In genomic region chr1:104945110-104945489, GRCm38 (mm10) we compare ENCODE assay signal across 16 mouse cellular contexts.
DNase-seq lines count a peak whose midpoint lies in the region; ATAC-seq and TF ChIP-seq lines count a peak whose summit lies in the region.
"Had no signal": no experiment of that assay in that cellular context is flagged by ENCODE, and none has a peak within 500 bp of the region (broad histone marks: within the 10 kb centered on the region; RNA-seq: fewer than 3 reads in every experiment).

No protein-coding gene starts in this region.

- H3K4me1 ChIP-seq in limb, embryonic 11.5 days (ENCODE audit: control insufficient read depth, insufficient read depth, low read length) = no peaks in the 10 kb centered on the region
- no peaks in the 10 kb centered on the region for H3K4me1 ChIP-seq in limb, embryonic 10.5 days
- H3K4me1 ChIP-seq in forebrain, embryonic 15.5 days = no peaks in the 10 kb centered on the region
- no peaks in the 10 kb centered on the region for H3K4me1 ChIP-seq in hindbrain, embryonic 15.5 days (replicated peaks)
- H3K4me1 ChIP-seq in midbrain, embryonic 15.5 days = no peaks in the 10 kb centered on the region
- H3K4me1 ChIP-seq: embryonic facial prominence, embryonic 12.5 days; heart, embryonic 10.5 days; limb, embryonic 12.5 days; liver, embryonic 13.5 days had no signal

- DNase-seq in limb, embryonic 11.5 days (ENCODE audit: low spot score) = no peak
- no peak for DNase-seq in limb, embryonic 10.5 days (ENCODE audit: low spot score)
- DNase-seq in B cell, adult 2 months = no peak
- DNase-seq in heart, adult 8-10 months (ENCODE audit: low spot score) = no peak
- DNase-seq in left cerebral cortex, adult 2 months (ENCODE audit: extremely low spot score in 1 of 2, low spot score in 2 of 2) = no peak
- DNase-seq: liver, embryonic 13.5 days; lung, postnatal 36 days; thymus, postnatal 14 days had no signal

- H3K36me3 ChIP-seq in limb, embryonic 11.5 days (ENCODE audit: control insufficient read depth, insufficient read depth, low read length) = no peaks in the 10 kb centered on the region
- H3K36me3 ChIP-seq in limb, embryonic 10.5 days = no peaks in the 10 kb centered on the region
- H3K36me3 ChIP-seq in forebrain, embryonic 15.5 days = no peaks in the 10 kb centered on the region
- H3K36me3 ChIP-seq in hindbrain, embryonic 15.5 days = no peaks in the 10 kb centered on the region
- H3K36me3 ChIP-seq in midbrain, embryonic 15.5 days (replicated peaks) = no peaks in the 10 kb centered on the region
- H3K36me3 ChIP-seq: embryonic facial prominence, embryonic 12.5 days; heart, embryonic 10.5 days; limb, embryonic 12.5 days; liver, embryonic 13.5 days had no signal

- no peak overlapping the region for H3K4me3 ChIP-seq in limb, embryonic 11.5 days (ENCODE audit: low read depth, low read length)
- H3K4me3 ChIP-seq in limb, embryonic 10.5 days = no peak overlapping the region
- H3K4me3 ChIP-seq in forebrain, embryonic 15.5 days = no peak overlapping the region
- no peak overlapping the region for H3K4me3 ChIP-seq in hindbrain, embryonic 15.5 days
- H3K4me3 ChIP-seq in midbrain, embryonic 15.5 days = no peak overlapping the region
- H3K4me3 ChIP-seq in left cerebral cortex, adult 2 months = no peak overlapping the region
- H3K4me3 ChIP-seq: embryonic facial prominence, embryonic 12.5 days; heart, embryonic 10.5 days; limb, embryonic 12.5 days; liver, embryonic 13.5 days had no signal

- no peak overlapping the region for H3K4me2 ChIP-seq in limb, embryonic 11.5 days (ENCODE audit: low read depth, severe bottlenecking)
- H3K4me2 ChIP-seq in forebrain, embryonic 15.5 days (replicated peaks) = no peak overlapping the region
- no peak overlapping the region for H3K4me2 ChIP-seq in hindbrain, embryonic 15.5 days
- no peak overlapping the region for H3K4me2 ChIP-seq in midbrain, embryonic 15.5 days
- H3K4me2 ChIP-seq: embryonic facial prominence, embryonic 12.5 days; limb, embryonic 12.5 days; liver, embryonic 13.5 days; lung, embryonic 14.5 days had no signal

- H3K27ac ChIP-seq in limb, embryonic 11.5 days (replicated peaks; ENCODE audit: low read depth, low read length) = no peak overlapping the region
- no peak overlapping the region for H3K27ac ChIP-seq in limb, embryonic 10.5 days
- H3K27ac ChIP-seq in forebrain, embryonic 15.5 days (replicated peaks) = no peak overlapping the region
- no peak overlapping the region for H3K27ac ChIP-seq in hindbrain, embryonic 15.5 days (replicated peaks)
- no peak overlapping the region for H3K27ac ChIP-seq in midbrain, embryonic 15.5 days
- H3K27ac ChIP-seq in left cerebral cortex, adult 2 months = no peak overlapping the region
- H3K27ac ChIP-seq: embryonic facial prominence, embryonic 12.5 days; heart, embryonic 10.5 days; limb, embryonic 12.5 days; liver, embryonic 13.5 days had no signal

- no peak overlapping the region for H3K9ac ChIP-seq in limb, embryonic 11.5 days (ENCODE audit: low read length)
- H3K9ac ChIP-seq in forebrain, embryonic 15.5 days (replicated peaks) = no peak overlapping the region
- no peak overlapping the region for H3K9ac ChIP-seq in hindbrain, embryonic 15.5 days
- no peak overlapping the region for H3K9ac ChIP-seq in midbrain, embryonic 15.5 days
- H3K9ac ChIP-seq: embryonic facial prominence, embryonic 12.5 days; limb, embryonic 12.5 days; liver, embryonic 13.5 days; lung, embryonic 14.5 days had no signal

- TF ChIP-seq CTCF in left cerebral cortex, adult 2 months (IDR thresholded peaks at IDR 0.05) = no peak

- intact Hi-C loops in left cerebral cortex, adult 2 months (cut with DNase I) = loop anchor here (10.0 kb wide), 1 partner anchor 1150 kb away; no protein-coding TSS in a partner anchor

- WGBS in limb, embryonic 11.5 days = 92% methylated on average over 2 of the region's 2 CpGs
- WGBS in limb, embryonic 10.5 days = 96% methylated on average over 2 of the region's 2 CpGs
- 91% methylated on average over 2 of the region's 2 CpGs for WGBS in forebrain, embryonic 15.5 days
- WGBS in hindbrain, embryonic 15.5 days = 92% methylated on average over 2 of the region's 2 CpGs
- WGBS in midbrain, embryonic 15.5 days = 98% methylated on average over 2 of the region's 2 CpGs

- ATAC-seq in limb, embryonic 11.5 days (ENCODE audit: insufficient number of reproducible peaks, low FRiP score, low TSS enrichment, low read depth) = peak; percentile 21; the same call in 1 of the 2 replicates
- ATAC-seq in forebrain, embryonic 15.5 days (replicated peaks) = peak; percentile 47; the same call in 1 of the 2 replicates
- ATAC-seq in hindbrain, embryonic 15.5 days (ENCODE audit: low FRiP score, low read depth) = 0 out of 2 replicates have a peak, but pooled peaks have one; percentile 61
- peak; percentile 70 for ATAC-seq in midbrain, embryonic 15.5 days (replicated peaks)
- ATAC-seq: inflammation-experienced regulatory T-cells, adult 6 months had no signal

- no peaks in the 10 kb centered on the region for H3K9me3 ChIP-seq in limb, embryonic 11.5 days (ENCODE audit: control insufficient read depth, low read length)
- no peaks in the 10 kb centered on the region for H3K9me3 ChIP-seq in limb, embryonic 10.5 days (replicated peaks)
- no peaks in the 10 kb centered on the region for H3K9me3 ChIP-seq in forebrain, embryonic 15.5 days
- H3K9me3 ChIP-seq in hindbrain, embryonic 15.5 days = no peaks in the 10 kb centered on the region
- H3K9me3 ChIP-seq in midbrain, embryonic 15.5 days = no peaks in the 10 kb centered on the region
- H3K9me3 ChIP-seq: embryonic facial prominence, embryonic 12.5 days; heart, embryonic 10.5 days; limb, embryonic 12.5 days; liver, embryonic 13.5 days had no signal

- no peaks in the 10 kb centered on the region for H3K27me3 ChIP-seq in limb, embryonic 11.5 days (ENCODE audit: control insufficient read depth, insufficient read depth, low read length)
- no peaks in the 10 kb centered on the region for H3K27me3 ChIP-seq in limb, embryonic 10.5 days (ENCODE audit: low read depth, poor library complexity, severe bottlenecking)
- H3K27me3 ChIP-seq in forebrain, embryonic 15.5 days = no peaks in the 10 kb centered on the region
- H3K27me3 ChIP-seq in hindbrain, embryonic 15.5 days = no peaks in the 10 kb centered on the region
- no peaks in the 10 kb centered on the region for H3K27me3 ChIP-seq in midbrain, embryonic 15.5 days (replicated peaks)
- H3K27me3 ChIP-seq: embryonic facial prominence, embryonic 12.5 days; limb, embryonic 12.5 days; liver, embryonic 13.5 days had no signal
